Mouse (Mus musculus) splenic B cell, adult 2 months (primary cell): ENCODE data around the gene Gpr173.
"Not testable (repeated sequence)": the region's sequence is repeated elsewhere in the genome, so short reads cannot be mapped to it uniquely, and the experiment has no call there.

Experiments used
- DNase-seq: peaks from one replicate; pipeline ENCODE4 v3.0.0-alpha.2; 2011; ENCODE audit warnings: low read depth, low spot score
- H3K27me3 ChIP-seq: 2 replicates; pipeline ENCODE4 v1.6.1; 2012; ENCODE audit warnings: mild to moderate bottlenecking, low read length, moderate library complexity, mixed read lengths; ENCODE audit not compliant: control insufficient read depth, poor library complexity, insufficient read depth, severe bottlenecking
- H3K36me3 ChIP-seq: 2 replicates; pipeline ENCODE4 v1.6.1; 2012; ENCODE audit warnings: mild to moderate bottlenecking, low read length, moderate library complexity, mixed read lengths; ENCODE audit not compliant: control insufficient read depth, poor library complexity, insufficient read depth, severe bottlenecking

Gpr173 gene

GRCm38 (mm10) chrX:152368397-152369273 lies at the start of gene Gpr173:
Gene Gpr173, minus strand, starts transcription at chrX:152368704.
- Histone ChIP-seq H3K27me3 (no peaks in the 10 kb centered on the region), H3K36me3 (no peaks in the 10 kb centered on the region)
- no peak for DNase-seq

DNA sequence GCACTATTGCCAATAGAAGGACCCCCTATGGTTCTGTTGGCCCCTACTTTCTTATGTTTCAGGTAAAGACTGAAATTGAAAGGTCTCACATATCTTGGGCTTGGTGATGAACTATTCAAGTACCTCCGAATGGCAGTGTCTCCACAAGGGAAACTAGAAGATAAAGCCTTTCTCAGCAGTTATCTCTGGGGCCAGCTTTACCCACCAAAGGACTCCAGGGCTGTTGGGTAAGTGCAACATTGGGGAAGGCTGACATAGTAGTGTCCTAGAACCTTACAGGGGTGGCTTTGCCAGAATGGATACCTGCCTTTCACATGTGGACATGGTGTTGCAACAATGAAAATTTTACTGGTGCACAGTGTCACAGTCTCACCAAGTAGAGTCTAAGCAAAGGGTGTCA lies 34.7 kb upstream of the Gpr173 start:
- H3K27me3 ChIP-seq, result no peaks in the 10 kb centered on the region
- DNase-seq, result no peak
- no peaks in the 10 kb centered on the region for H3K36me3 ChIP-seq

- DNase-seq, result no peak
- Histone ChIP-seq H3K27me3 (no peaks in the 10 kb centered on the region), H3K36me3 (no peaks in the 10 kb centered on the region)
Measured at GRCm38 (mm10) chrX:152400096-152400495, 31.6 kb upstream of the Gpr173 start.

DNA sequence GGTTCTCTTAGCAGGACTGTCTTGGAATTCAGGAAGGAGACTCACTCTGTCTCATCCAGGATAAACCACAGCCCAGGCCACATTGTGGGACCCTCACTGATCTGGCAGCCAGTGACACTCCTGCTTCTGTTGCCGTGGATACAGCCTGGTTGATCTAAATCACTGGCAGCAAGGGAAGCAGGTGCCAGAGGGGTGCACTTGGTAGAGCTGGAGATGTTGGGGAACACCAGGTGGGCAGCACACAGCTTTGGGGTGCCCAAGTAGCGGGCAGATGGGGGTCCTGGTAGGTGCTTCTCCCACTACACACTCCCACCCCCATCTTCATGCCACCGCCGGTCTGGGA lies 479 bp downstream of the Gpr173 start:
- no peaks in the 10 kb centered on the region for H3K27me3 ChIP-seq
- no peaks in the 10 kb centered on the region for H3K36me3 ChIP-seq
- no peak for DNase-seq

GRCm38 (mm10) chrX:152366418-152366817 lies 2.1 kb downstream of the Gpr173 start:
- no peaks in the 10 kb centered on the region for H3K27me3 ChIP-seq
- H3K36me3 ChIP-seq, result no peaks in the 10 kb centered on the region
- DNase-seq, result no peak

- H3K36me3 ChIP-seq, result no peaks in the 10 kb centered on the region
- DNase-seq, result peak; percentile 79
- no peaks in the 10 kb centered on the region for H3K27me3 ChIP-seq
Measured at GRCm38 (mm10) chrX:152352553-152353153, 15.9 kb downstream of the Gpr173 start.

- Histone ChIP-seq H3K36me3 (no peaks in the 10 kb centered on the region), H3K27me3 (no peaks in the 10 kb centered on the region)
- no peak for DNase-seq
Measured at GRCm38 (mm10) chrX:152347041-152347440, 21.5 kb downstream of the Gpr173 start.

GRCm38 (mm10) chrX:152346587-152346986 lies 21.9 kb downstream of the Gpr173 start:
- Histone ChIP-seq H3K36me3 (no peaks in the 10 kb centered on the region), H3K27me3 (no peaks in the 10 kb centered on the region)
- no peak for DNase-seq

GRCm38 (mm10) chrX:152342903-152343302 lies 25.6 kb downstream of the Gpr173 start:
- no peaks in the 10 kb centered on the region for H3K36me3 ChIP-seq
- H3K27me3 ChIP-seq, result no peaks in the 10 kb centered on the region
- no peak for DNase-seq

- H3K36me3 ChIP-seq, result no peaks in the 10 kb centered on the region
- no peaks in the 10 kb centered on the region for H3K27me3 ChIP-seq
- peak; percentile 95 for DNase-seq
Measured at GRCm38 (mm10) chrX:152342358-152342901, 26.1 kb downstream of the Gpr173 start, which contains the start of gene Tspyl2. Gene Tspyl2, minus strand, starts transcription at chrX:152342425.

- Histone ChIP-seq H3K27me3 (no peaks in the 10 kb centered on the region), H3K36me3 (no peaks in the 10 kb centered on the region)
- DNase-seq, result no peak
Measured at GRCm38 (mm10) chrX:152341496-152341895, 27.0 kb downstream of the Gpr173 start.

- Histone ChIP-seq H3K36me3 (no peaks in the 10 kb centered on the region), H3K27me3 (no peaks in the 10 kb centered on the region)
- DNase-seq, result peak; percentile 89
Measured at GRCm38 (mm10) chrX:152336546-152337332, 31.8 kb downstream of the Gpr173 start.

DNA sequence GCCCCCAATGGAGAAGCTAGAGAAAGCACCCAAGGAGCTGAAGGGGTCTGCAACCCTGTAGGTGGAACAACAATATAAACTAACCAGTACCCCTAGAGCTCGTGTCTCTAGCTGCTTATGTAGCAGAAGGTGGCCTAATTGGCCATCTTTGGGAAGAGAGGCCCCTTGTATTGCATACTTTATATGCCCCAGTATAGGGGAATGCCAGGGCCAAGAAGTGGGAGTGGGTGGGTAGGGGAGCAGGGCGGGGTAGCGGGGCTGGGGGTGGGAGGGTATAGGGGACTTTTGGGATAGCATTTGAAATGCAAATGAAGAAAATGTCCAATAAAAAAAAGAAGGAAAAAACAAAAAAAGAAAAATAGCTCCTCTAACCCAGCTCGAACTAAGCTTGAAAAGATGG lies 32.4 kb downstream of the Gpr173 start:
- H3K36me3 ChIP-seq, H3K27me3 ChIP-seq, DNase-seq: not testable (repeated sequence)

DNA sequence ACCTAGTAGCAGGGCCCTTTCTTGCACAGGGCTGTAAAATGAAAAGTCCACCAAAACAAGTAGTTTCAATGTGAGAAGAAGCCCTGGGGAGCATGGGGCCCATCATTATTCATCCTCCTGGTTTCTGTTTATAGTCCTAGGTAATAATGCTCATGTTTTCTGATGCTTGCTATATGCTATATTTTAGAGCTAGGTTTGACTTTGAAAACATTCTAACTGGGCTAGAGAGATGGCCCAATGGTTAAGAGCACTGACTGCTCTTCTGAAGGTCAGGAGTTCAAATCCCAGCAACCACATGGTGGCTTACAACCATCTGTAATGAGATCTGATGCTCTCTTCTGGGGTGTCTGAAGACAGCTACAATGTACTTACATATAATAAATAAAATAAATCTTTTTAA lies 39.1 kb downstream of the Gpr173 start:
- not testable (repeated sequence) for H3K36me3 ChIP-seq, H3K27me3 ChIP-seq, DNase-seq

DNA sequence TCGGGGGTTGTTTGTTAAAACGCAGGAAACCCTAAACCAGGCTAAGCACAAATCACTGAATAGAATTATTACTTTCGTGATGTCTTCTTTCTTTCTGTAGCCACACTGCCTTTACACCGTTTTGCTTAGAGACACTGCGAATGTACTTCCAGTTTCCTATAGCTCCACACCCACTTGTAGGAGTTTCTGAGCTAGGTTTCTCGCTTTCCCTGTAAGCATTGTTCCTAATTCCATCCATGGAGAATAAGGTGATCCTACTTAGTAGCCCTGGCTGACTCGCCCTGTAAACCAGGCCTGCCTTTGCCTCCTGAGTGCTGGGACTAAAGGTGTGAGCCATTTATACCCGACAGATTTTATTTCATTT lies 40.8 kb downstream of the Gpr173 start:
- DNase-seq, result no peak
- H3K36me3 ChIP-seq, result no peaks in the 10 kb centered on the region
- no peaks in the 10 kb centered on the region for H3K27me3 ChIP-seq
